Mouse (Mus musculus): ENCODE measurements at regions not wholly inside any gene's neighbourhood (a gene's known extent, or its start where the extent isn't known, plus 50 kb on each side); places are given as distances from the start of the nearest gene placed in this dataset.
"Not testable (repeated sequence)": the region's sequence is repeated elsewhere in the genome, so short reads cannot be mapped to it uniquely, and the experiment has no call there.

- DNase-seq (ENCODE audit: low spot score), result no peak
These were observed 112.6 kb upstream of the Stt3b start for GRCm38 (mm10) chr9:115422786-115423185.

GRCm38 (mm10) chr9:115426682-115427081 lies 116.5 kb upstream of the Stt3b start:
- DNase-seq (ENCODE audit: low spot score), result no peak

GRCm38 (mm10) chr9:115430271-115430670 lies 120.0 kb upstream of the Stt3b start:
- DNase-seq (ENCODE audit: low spot score), result no peak

GRCm38 (mm10) chr9:115434696-115435095 lies 124.5 kb upstream of the Stt3b start:
- no peak for DNase-seq (ENCODE audit: low spot score)

GRCm38 (mm10) chr9:115436301-115436700 lies 126.1 kb upstream of the Stt3b start:
- DNase-seq (ENCODE audit: low spot score), result no peak

GRCm38 (mm10) chr9:115438234-115438633 lies 128.0 kb upstream of the Stt3b start:
- not testable (repeated sequence) for DNase-seq (ENCODE audit: low spot score)

GRCm38 (mm10) chr9:115446681-115447080 lies 136.5 kb upstream of the Stt3b start:
- no peak for DNase-seq (ENCODE audit: low spot score)

GRCm38 (mm10) chr9:115450741-115451320 lies 140.6 kb upstream of the Stt3b start:
- DNase-seq (ENCODE audit: low spot score), result no peak

- DNase-seq (ENCODE audit: low spot score), result no peak
These were observed 144.6 kb upstream of the Stt3b start for GRCm38 (mm10) chr9:115454771-115455170.

GRCm38 (mm10) chr9:115456121-115456520 lies 145.9 kb upstream of the Stt3b start:
- DNase-seq (ENCODE audit: low spot score), result no peak

- DNase-seq (ENCODE audit: low spot score), result no peak
These were observed 146.4 kb upstream of the Stt3b start for GRCm38 (mm10) chr9:115456638-115457037.

GRCm38 (mm10) chr9:115457889-115458710 lies 147.9 kb upstream of the Stt3b start:
- no peak for DNase-seq (ENCODE audit: low spot score)

GRCm38 (mm10) chr9:115459075-115459474 lies 148.9 kb upstream of the Stt3b start:
- not testable (repeated sequence) for DNase-seq (ENCODE audit: low spot score)

GRCm38 (mm10) chr9:115465326-115465725 lies 155.1 kb upstream of the Stt3b start:
- DNase-seq (ENCODE audit: low spot score), result no peak

GRCm38 (mm10) chr9:115468641-115469040 lies 158.4 kb upstream of the Stt3b start:
- no peak for DNase-seq (ENCODE audit: low spot score)

GRCm38 (mm10) chr9:115471582-115471981 lies 161.4 kb upstream of the Stt3b start:
- no peak for DNase-seq (ENCODE audit: low spot score)

- DNase-seq (ENCODE audit: low spot score), result no peak
These were observed 162.8 kb upstream of the Stt3b start for GRCm38 (mm10) chr9:115473037-115473436.

GRCm38 (mm10) chr9:115473847-115474246 lies 163.6 kb upstream of the Stt3b start:
- no peak for DNase-seq (ENCODE audit: low spot score)

- DNase-seq (ENCODE audit: low spot score), result no peak
These were observed 164.1 kb upstream of the Stt3b start for GRCm38 (mm10) chr9:115474342-115474741.

GRCm38 (mm10) chr9:115476205-115476604 lies 166.0 kb upstream of the Stt3b start:
- DNase-seq (ENCODE audit: low spot score), result no peak

- DNase-seq (ENCODE audit: low spot score), result no peak
These were observed 167.5 kb upstream of the Stt3b start for GRCm38 (mm10) chr9:115477556-115478220.

- no peak for DNase-seq (ENCODE audit: low spot score)
These were observed 168.7 kb upstream of the Stt3b start for GRCm38 (mm10) chr9:115478946-115479345.

- no peak for DNase-seq (ENCODE audit: low spot score)
These were observed 171.0 kb upstream of the Stt3b start for GRCm38 (mm10) chr9:115481176-115481575.

Measured in MN1 (cell line).